Mouse (Mus musculus): Measurements from ENCODE around the gene Ppp1r12c. TPM values are rescaled to one million over a fixed set of nuclear protein-coding genes. Genes with fewer than 3 reads are reported as not detected.
A peak's percentile ranks its signal among the peaks of the same experiment; 100 is the strongest.

Ppp1r12c gene
- polyA plus RNA-seq, 1 experiment from 2014 or later: 50.3 TPM

GRCm38 (mm10) chr7:4470275-4471178 lies 31.0 kb downstream of the Ppp1r12c start:
- Histone ChIP-seq H3K9ac (peak overlapping the region; percentile 41), H3K27me3 (replicated peaks) (peaks cover 38% of the 10 kb centered on the region), H3K4me2 (peak overlapping the region; percentile 67), H3K9me3 (no peaks in the 10 kb centered on the region), H3K36me3 (replicated peaks) (no peaks in the 10 kb centered on the region), H3K4me3 (peak overlapping the region; percentile 48), H3K4me1 (peaks cover 14% of the 10 kb centered on the region), H3K27ac (0 out of 2 replicates have a peak overlapping the region, but pooled peaks have one; percentile 0)
- peak; percentile 65 for ATAC-seq (replicated peaks)
- 1% methylated on average over 34 of the region's 35 CpGs for WGBS

GRCm38 (mm10) chr7:4467801-4468200 lies 33.7 kb downstream of the Ppp1r12c start:
- Histone ChIP-seq H3K4me1 (peaks cover 14% of the 10 kb centered on the region), H3K36me3 (replicated peaks) (no peaks in the 10 kb centered on the region), H3K9me3 (no peaks in the 10 kb centered on the region), H3K4me2 (no peak overlapping the region), H3K27me3 (replicated peaks) (peaks cover 16% of the 10 kb centered on the region), H3K9ac (no peak overlapping the region), H3K27ac (no peak overlapping the region), H3K4me3 (no peak overlapping the region)
- WGBS: 74% methylated on average over 3 of the region's 3 CpGs
- no peak for ATAC-seq (replicated peaks)

- 19% methylated on average over 11 of the region's 12 CpGs for WGBS
- H3K4me3 ChIP-seq: no peak overlapping the region
- H3K4me1 ChIP-seq: peaks cover 6% of the 10 kb centered on the region; the same call in 1 of the 2 replicates
- H3K36me3 ChIP-seq (replicated peaks): no peaks in the 10 kb centered on the region
- H3K27me3 ChIP-seq (replicated peaks): no peaks in the 10 kb centered on the region; the same call in 1 of the 2 replicates
- no peaks in the 10 kb centered on the region for H3K9me3 ChIP-seq
- no peak overlapping the region for H3K27ac ChIP-seq
- H3K4me2 ChIP-seq: no peak overlapping the region
- ATAC-seq (replicated peaks): no peak
- no peak overlapping the region for H3K9ac ChIP-seq
These were observed 37.2 kb downstream of the Ppp1r12c start for GRCm38 (mm10) chr7:4464194-4464824.

- H3K4me1 ChIP-seq: peaks cover 6% of the 10 kb centered on the region; the same call in 1 of the 2 replicates
- no peak within 1 kb of the TSS for H3K9ac ChIP-seq
- H3K36me3 ChIP-seq (replicated peaks): no peaks in the 10 kb centered on the region
- H3K27ac ChIP-seq: no peak within 1 kb of the TSS
- H3K4me2 ChIP-seq: peak within 1 kb of the TSS; percentile 34
- ATAC-seq (replicated peaks): 0 out of 2 replicates have a peak, but pooled peaks have one; percentile 52
- peak within 1 kb of the TSS; percentile 23 for H3K4me3 ChIP-seq
- H3K9me3 ChIP-seq: no peaks in the 10 kb centered on the region
- WGBS: 76% methylated on average over 13 of the region's 16 CpGs
- no peaks in the 10 kb centered on the region for H3K27me3 ChIP-seq (replicated peaks)
These were observed 40.7 kb downstream of the Ppp1r12c start, which contains the start of gene Eps8l1 for GRCm38 (mm10) chr7:4460576-4461434. Gene Eps8l1 (plus strand): TSS chr7:4460674.

- Histone ChIP-seq H3K4me2 (no peak overlapping the region), H3K4me1 (no peaks in the 10 kb centered on the region), H3K9ac (no peak overlapping the region), H3K27me3 (replicated peaks) (no peaks in the 10 kb centered on the region), H3K4me3 (no peak overlapping the region), H3K9me3 (no peaks in the 10 kb centered on the region), H3K36me3 (replicated peaks) (no peaks in the 10 kb centered on the region), H3K27ac (no peak overlapping the region)
- ATAC-seq (replicated peaks): no peak
- WGBS: 41% methylated on average over 4 of the region's 4 CpGs
These were observed 48.8 kb downstream of the Ppp1r12c start for GRCm38 (mm10) chr7:4452644-4453043.

- H3K27ac ChIP-seq: no peak overlapping the region
- H3K9ac ChIP-seq: no peak overlapping the region
- ATAC-seq (replicated peaks): no peak
- H3K4me3 ChIP-seq: no peak overlapping the region
- H3K4me1 ChIP-seq: peaks cover 7% of the 10 kb centered on the region
- 7% methylated on average over 2 of the region's 2 CpGs for WGBS
- no peaks in the 10 kb centered on the region for H3K9me3 ChIP-seq
- no peaks in the 10 kb centered on the region for H3K27me3 ChIP-seq (replicated peaks)
- H3K4me2 ChIP-seq: no peak overlapping the region
- no peaks in the 10 kb centered on the region for H3K36me3 ChIP-seq (replicated peaks)
These were observed 52.3 kb downstream of the Ppp1r12c start for GRCm38 (mm10) chr7:4449211-4449610.

- WGBS: 87% methylated on average over 3 of the region's 3 CpGs
- H3K36me3 ChIP-seq (replicated peaks): no peaks in the 10 kb centered on the region
- peaks cover 7% of the 10 kb centered on the region for H3K4me1 ChIP-seq
- no peak for ATAC-seq (replicated peaks)
- H3K27ac ChIP-seq: no peak overlapping the region
- no peak overlapping the region for H3K4me2 ChIP-seq
- no peak overlapping the region for H3K9ac ChIP-seq
- no peaks in the 10 kb centered on the region for H3K27me3 ChIP-seq (replicated peaks)
- no peaks in the 10 kb centered on the region for H3K9me3 ChIP-seq
- no peak overlapping the region for H3K4me3 ChIP-seq
These were observed 53.0 kb downstream of the Ppp1r12c start for GRCm38 (mm10) chr7:4448439-4448838.

GRCm38 (mm10) chr7:4447138-4447537 lies 54.3 kb downstream of the Ppp1r12c start:
- peaks cover 7% of the 10 kb centered on the region for H3K4me1 ChIP-seq
- ATAC-seq (replicated peaks): no peak
- H3K4me2 ChIP-seq: no peak overlapping the region
- no peak overlapping the region for H3K9ac ChIP-seq
- no peak overlapping the region for H3K4me3 ChIP-seq
- no peaks in the 10 kb centered on the region for H3K9me3 ChIP-seq
- H3K27ac ChIP-seq: no peak overlapping the region
- WGBS: 5% methylated on average over 1 of the region's 1 CpGs
- no peaks in the 10 kb centered on the region for H3K27me3 ChIP-seq (replicated peaks)
- H3K36me3 ChIP-seq (replicated peaks): peaks cover 8% of the 10 kb centered on the region

- Histone ChIP-seq H3K36me3 (replicated peaks) (peaks cover 16% of the 10 kb centered on the region), H3K27me3 (replicated peaks) (no peaks in the 10 kb centered on the region), H3K27ac (peak within 1 kb of the TSS; percentile 83), H3K4me1 (peaks cover 7% of the 10 kb centered on the region), H3K9me3 (no peaks in the 10 kb centered on the region), H3K4me3 (peak within 1 kb of the TSS; percentile 87), H3K4me2 (peak within 1 kb of the TSS; percentile 75), H3K9ac (peak within 1 kb of the TSS; percentile 76)
- ATAC-seq (replicated peaks): peak; percentile 96
- WGBS: 0% methylated on average over 34 of the region's 35 CpGs
These were observed 56.2 kb downstream of the Ppp1r12c start, which contains the start of gene Rdh13 for GRCm38 (mm10) chr7:4445216-4445791. Gene Rdh13 (minus strand): TSS chr7:4445649.

- H3K36me3 ChIP-seq (replicated peaks): peaks cover 30% of the 10 kb centered on the region
- no peak for ATAC-seq (replicated peaks)
These were observed 60.9 kb downstream of the Ppp1r12c start for GRCm38 (mm10) chr7:4440549-4440948.

GRCm38 (mm10) chr7:4437721-4438120 lies 63.8 kb downstream of the Ppp1r12c start:
- ATAC-seq (replicated peaks): no peak
- Histone ChIP-seq H3K9me3 (no peaks in the 10 kb centered on the region), H3K27ac (no peak overlapping the region), H3K4me1 (no peaks in the 10 kb centered on the region), H3K4me3 (no peak overlapping the region), H3K9ac (no peak overlapping the region), H3K36me3 (replicated peaks) (peaks cover 51% of the 10 kb centered on the region), H3K27me3 (replicated peaks) (no peaks in the 10 kb centered on the region), H3K4me2 (no peak overlapping the region)
- WGBS: 88% methylated on average over 2 of the region's 2 CpGs

More at GRCm38 (mm10) chr7:4440549-4440948, 60.9 kb downstream of the Ppp1r12c start:
- Histone ChIP-seq H3K27me3 (replicated peaks) (no peaks in the 10 kb centered on the region), H3K4me3 (no peak overlapping the region), H3K4me2 (no peak overlapping the region), H3K9me3 (no peaks in the 10 kb centered on the region), H3K27ac (no peak overlapping the region), H3K9ac (no peak overlapping the region), H3K4me1 (peaks cover 7% of the 10 kb centered on the region)
- WGBS: 92% methylated on average over 10 of the region's 10 CpGs

All from midbrain, embryonic 15.5 days (tissue).